Mouse (Mus musculus) limb, embryonic 11.5 days (tissue): Measurements from ENCODE around the gene Xirp1. TPM values are rescaled to one million over a fixed set of nuclear protein-coding genes. Genes with fewer than 3 reads are reported as not detected.
A peak's percentile ranks its signal among the peaks of the same experiment; 100 is the strongest.

ENCODE experiments used
- ATAC-seq: fragments of 200-750 bp; cut with Nextera tagmentation; 2 replicates; pipeline ENCODE4 v1.8.0; 2017; ENCODE audit warnings: low read depth; ENCODE audit not compliant: insufficient number of reproducible peaks, low FRiP score, low TSS enrichment
- DNase-seq: peaks from one replicate; pipeline ENCODE4 v3.0.0-alpha.2; 2015; ENCODE audit warnings: low spot score
- H3K27ac ChIP-seq: fragments of 300-500 bp; sonication (generic); replicated peaks from 2 replicates; pipeline ENCODE4 v1.5.1; 2014; ENCODE audit warnings: low read depth, mild to moderate bottlenecking, low read length
- H3K27me3 ChIP-seq: fragments of 300-500 bp; sonication (generic); 2 replicates; pipeline ENCODE4 v1.6.1; 2014; ENCODE audit warnings: mild to moderate bottlenecking, low read length, mixed read lengths; ENCODE audit not compliant: control insufficient read depth, insufficient read depth
- H3K36me3 ChIP-seq: fragments of 300-500 bp; sonication (generic); 2 replicates; pipeline ENCODE4 v1.6.1; 2014; ENCODE audit warnings: mild to moderate bottlenecking, low read length, moderate library complexity, mixed read lengths; ENCODE audit not compliant: control insufficient read depth, insufficient read depth
- H3K4me1 ChIP-seq: fragments of 300-500 bp; sonication (generic); 2 replicates; pipeline ENCODE4 v1.6.1; 2014; ENCODE audit warnings: low read length, mixed read lengths; ENCODE audit not compliant: control insufficient read depth, insufficient read depth
- H3K4me2 ChIP-seq: fragments of 300-500 bp; sonication (generic); 2 replicates; pipeline ENCODE4 v1.6.1; 2014; ENCODE audit warnings: low read depth, mild to moderate bottlenecking, moderate library complexity; ENCODE audit not compliant: severe bottlenecking
- H3K4me3 ChIP-seq: fragments of 300-500 bp; sonication (generic); 2 replicates; pipeline ENCODE4 v1.5.1; 2014; ENCODE audit warnings: low read depth, low read length
- H3K9ac ChIP-seq: fragments of 300-500 bp; sonication (generic); 2 replicates; pipeline ENCODE4 v1.6.1; 2014; ENCODE audit warnings: mild to moderate bottlenecking, low read length
- H3K9me3 ChIP-seq: fragments of 300-500 bp; sonication (generic); 2 replicates; pipeline ENCODE4 v1.6.1; 2016; ENCODE audit warnings: low read length; ENCODE audit not compliant: control insufficient read depth
- WGBS: fragments of 180-500 bp; shearing (Covaris S2); extraction: QIAGEN DNeasy Blood & Tissue Kit; methylation state at CpG from one replicate; pipeline ENCODE4 v1.1.7; 2014; 5-methylcytosine and 5-hydroxymethylcytosine counted together
- polyA plus RNA-seq: library from polyadenylated mRNA; unstranded; fragments of >200 nt; fragmentation: Nextera tagmentation; extraction: Ambion mirVana; gene quantifications from 2 replicates; pipeline ENCODE4 v1.2.1, GENCODE M21; 2014

The Xirp1 gene
- polyA plus RNA-seq, 1 experiment from 2014 or later, result not detected

GRCm38 (mm10) chr9:119991310-119991709 is 32.1 kb downstream of the Xirp1 start:
- no peak for ATAC-seq

GRCm38 (mm10) chr9:119988304-119988703 is 35.1 kb downstream of the Xirp1 start:
- H3K36me3 ChIP-seq, result no peaks in the 10 kb centered on the region
- peaks cover 11% of the 10 kb centered on the region for H3K4me1 ChIP-seq
- DNase-seq (no peak), ATAC-seq (no peak)
- no peak overlapping the region for H3K4me2 ChIP-seq
- 35% methylated on average over 7 of the region's 7 CpGs for WGBS
- H3K4me3 ChIP-seq, result no peak overlapping the region
- no peak overlapping the region for H3K9ac ChIP-seq
- no peaks in the 10 kb centered on the region for H3K9me3 ChIP-seq
- H3K27me3 ChIP-seq, result no peaks in the 10 kb centered on the region
- no peak overlapping the region for H3K27ac ChIP-seq

More at GRCm38 (mm10) chr9:119991310-119991709, 32.1 kb downstream of the Xirp1 start:
- DNase-seq, result no peak
- H3K36me3 ChIP-seq, result no peaks in the 10 kb centered on the region
- no peak overlapping the region for H3K4me3 ChIP-seq
- WGBS, result 31% methylated on average over 5 of the region's 5 CpGs
- H3K27me3 ChIP-seq, result no peaks in the 10 kb centered on the region
- no peaks in the 10 kb centered on the region for H3K9me3 ChIP-seq
- no peak overlapping the region for H3K4me2 ChIP-seq
- H3K9ac ChIP-seq, result no peak overlapping the region
- H3K4me1 ChIP-seq, result no peaks in the 10 kb centered on the region
- H3K27ac ChIP-seq, result no peak overlapping the region

DNA sequence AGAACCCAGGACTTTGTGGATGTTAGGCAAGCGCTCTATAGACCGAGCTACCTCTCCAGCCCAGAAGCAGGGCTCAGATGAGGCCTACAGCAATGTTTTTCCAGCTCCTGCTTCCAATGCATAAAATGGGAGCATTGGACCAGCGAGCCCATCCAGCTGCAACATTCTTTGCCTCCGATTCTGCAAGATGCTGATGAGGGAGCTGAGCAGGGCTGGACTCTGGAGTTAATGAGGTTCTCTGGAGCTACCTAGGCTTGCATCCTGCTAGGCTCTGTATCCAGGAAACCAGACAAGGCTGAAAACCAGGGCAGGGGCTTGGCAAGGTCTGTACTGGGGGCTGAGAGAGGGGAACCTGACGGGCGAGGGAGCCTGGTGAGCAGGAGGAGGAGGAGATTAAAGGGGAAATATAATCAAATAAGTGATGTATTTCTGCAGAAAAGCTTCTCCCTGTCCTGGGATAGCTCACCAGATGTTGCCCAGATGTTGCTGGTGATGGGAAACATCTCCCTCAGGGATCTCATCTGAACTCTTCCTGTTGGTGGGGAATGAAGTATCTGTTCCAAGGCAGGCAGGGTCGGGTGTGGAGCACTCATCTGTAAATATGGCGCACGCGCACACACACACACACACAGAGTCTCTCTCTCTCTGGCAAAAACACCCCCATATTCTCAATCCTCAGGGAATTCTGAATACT is 37.4 kb downstream of the Xirp1 start:
- 67% methylated on average over 10 of the region's 10 CpGs for WGBS
- no peaks in the 10 kb centered on the region for H3K9me3 ChIP-seq
- no peak overlapping the region for H3K4me3 ChIP-seq
- no peak for DNase-seq
- no peak overlapping the region for H3K27ac ChIP-seq
- no peak for ATAC-seq
- no peaks in the 10 kb centered on the region for H3K36me3 ChIP-seq
- no peak overlapping the region for H3K9ac ChIP-seq
- H3K4me1 ChIP-seq, result peaks cover 31% of the 10 kb centered on the region
- H3K27me3 ChIP-seq, result no peaks in the 10 kb centered on the region
- H3K4me2 ChIP-seq, result no peak overlapping the region

DNA sequence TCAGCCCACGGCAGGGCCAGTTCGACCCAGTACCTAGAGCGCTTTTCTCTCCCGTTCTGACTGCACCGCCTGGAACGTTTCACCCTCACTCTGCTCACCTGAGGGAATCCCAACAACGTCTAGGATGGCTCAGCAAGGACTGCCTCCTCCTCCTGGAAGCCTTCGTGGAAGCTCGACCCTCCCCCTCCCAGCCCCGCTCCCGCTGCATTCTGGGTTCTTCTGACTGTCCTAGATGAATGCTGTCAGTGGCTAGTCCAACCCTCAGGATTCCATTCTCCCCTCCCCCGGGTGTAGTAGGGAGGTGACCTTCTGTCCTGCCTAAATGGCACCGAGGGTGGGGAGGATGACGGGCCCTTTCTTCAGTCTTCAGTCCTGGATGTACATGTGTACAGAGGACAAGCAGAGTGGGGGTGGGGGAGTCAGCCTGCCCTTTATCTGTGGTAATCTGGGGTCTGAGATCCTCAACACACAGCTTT is 38.8 kb downstream of the Xirp1 start, which contains the start of gene Csrnp1:
Gene Csrnp1 (minus strand): TSS at position 123 of the 476 bp plus-strand sequence.
- DNase-seq (peak; percentile 41), ATAC-seq (no peak)
- Histone ChIP-seq H3K27ac (no peak within 1 kb of the TSS), H3K27me3 (no peaks in the 10 kb centered on the region), H3K9me3 (no peaks in the 10 kb centered on the region), H3K36me3 (no peaks in the 10 kb centered on the region), H3K4me1 (peaks cover 43% of the 10 kb centered on the region), H3K4me2 (peak within 1 kb of the TSS; percentile 96), H3K9ac (peak within 1 kb of the TSS; percentile 46), H3K4me3 (peak within 1 kb of the TSS; percentile 64)
- 10% methylated on average over 14 of the region's 14 CpGs for WGBS

- H3K27me3 ChIP-seq, result no peaks in the 10 kb centered on the region
- H3K4me1 ChIP-seq, result peaks cover 46% of the 10 kb centered on the region
- H3K9me3 ChIP-seq, result no peaks in the 10 kb centered on the region
- ATAC-seq (peak; percentile 50), DNase-seq (peak; percentile 83)
- peak overlapping the region; percentile 96 for H3K4me2 ChIP-seq
- under 1% methylated on average over 78 of the region's 79 CpGs for WGBS
- no peaks in the 10 kb centered on the region for H3K36me3 ChIP-seq
- peak overlapping the region; percentile 46 for H3K9ac ChIP-seq
- H3K4me3 ChIP-seq, result peak overlapping the region; percentile 64
- H3K27ac ChIP-seq, result no peak overlapping the region
Measured at GRCm38 (mm10) chr9:119983585-119984535, 39.5 kb downstream of the Xirp1 start.

DNA sequence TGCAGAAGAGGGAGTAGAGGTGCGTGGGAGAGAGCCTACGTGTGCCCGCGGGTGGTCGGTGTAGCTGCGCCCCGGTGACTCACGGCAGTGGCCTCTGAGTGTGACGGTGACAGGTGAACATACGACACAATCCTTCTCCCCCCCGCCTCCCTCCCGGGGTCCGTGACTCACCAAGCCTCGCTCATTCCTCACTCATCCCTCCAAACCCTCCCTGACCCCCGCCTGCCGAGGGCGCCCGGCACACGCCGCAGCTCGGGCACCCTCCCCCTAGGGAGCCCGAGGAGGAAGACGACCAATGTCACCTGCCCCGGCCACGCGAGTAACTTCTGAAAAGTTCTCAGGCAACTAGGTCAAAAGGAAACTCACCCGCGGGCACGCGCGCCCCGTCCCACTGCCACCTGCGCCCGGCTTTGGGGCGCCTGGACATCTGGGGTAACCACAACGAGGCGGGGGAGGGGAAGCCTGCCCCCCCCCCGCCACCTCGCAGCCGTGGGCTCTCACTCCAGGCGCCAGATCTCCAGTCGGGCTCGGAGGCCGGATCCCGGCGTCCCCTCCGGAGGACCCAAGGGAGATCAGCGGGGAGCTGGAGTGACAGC is 40.3 kb downstream of the Xirp1 start:
- 0% methylated on average over 40 of the region's 48 CpGs for WGBS
- H3K9ac ChIP-seq, result peak overlapping the region; percentile 42
- H3K36me3 ChIP-seq, result no peaks in the 10 kb centered on the region
- DNase-seq (peak; percentile 34), ATAC-seq (0 out of 2 replicates have a peak, but pooled peaks have one; percentile 2)
- H3K9me3 ChIP-seq, result no peaks in the 10 kb centered on the region
- peak overlapping the region; percentile 96 for H3K4me2 ChIP-seq
- peaks cover 52% of the 10 kb centered on the region for H3K4me1 ChIP-seq
- peak overlapping the region; percentile 64 for H3K4me3 ChIP-seq
- H3K27ac ChIP-seq, result no peak overlapping the region
- no peaks in the 10 kb centered on the region for H3K27me3 ChIP-seq

- H3K27ac ChIP-seq, result peak overlapping the region; percentile 89; the same call in 1 of the 2 replicates
- WGBS, result 2% methylated on average over 11 of the region's 11 CpGs
- H3K36me3 ChIP-seq, result no peaks in the 10 kb centered on the region
- H3K4me2 ChIP-seq, result peak overlapping the region; percentile 96
- H3K4me3 ChIP-seq, result peak overlapping the region; percentile 64
- H3K27me3 ChIP-seq, result no peaks in the 10 kb centered on the region
- ATAC-seq (peak; percentile 28; the same call in 1 of the 2 replicates), DNase-seq (peak; percentile 62)
- H3K4me1 ChIP-seq, result peaks cover 57% of the 10 kb centered on the region
- H3K9ac ChIP-seq, result no peak overlapping the region
- H3K9me3 ChIP-seq, result no peaks in the 10 kb centered on the region
Measured at GRCm38 (mm10) chr9:119982241-119982811, 41.1 kb downstream of the Xirp1 start.
